Mouse (Mus musculus) cerebellum, postnatal 36 days (tissue): ENCODE data around the gene Acvr1.

Experiments used
- DNase-seq, 2 experiments: peaks; one replicate each; pipeline ENCODE4 v3.0.0; 2021 to 2022; ENCODE audit warnings: mixed read lengths in 2 of 2

The Acvr1 gene

DNA sequence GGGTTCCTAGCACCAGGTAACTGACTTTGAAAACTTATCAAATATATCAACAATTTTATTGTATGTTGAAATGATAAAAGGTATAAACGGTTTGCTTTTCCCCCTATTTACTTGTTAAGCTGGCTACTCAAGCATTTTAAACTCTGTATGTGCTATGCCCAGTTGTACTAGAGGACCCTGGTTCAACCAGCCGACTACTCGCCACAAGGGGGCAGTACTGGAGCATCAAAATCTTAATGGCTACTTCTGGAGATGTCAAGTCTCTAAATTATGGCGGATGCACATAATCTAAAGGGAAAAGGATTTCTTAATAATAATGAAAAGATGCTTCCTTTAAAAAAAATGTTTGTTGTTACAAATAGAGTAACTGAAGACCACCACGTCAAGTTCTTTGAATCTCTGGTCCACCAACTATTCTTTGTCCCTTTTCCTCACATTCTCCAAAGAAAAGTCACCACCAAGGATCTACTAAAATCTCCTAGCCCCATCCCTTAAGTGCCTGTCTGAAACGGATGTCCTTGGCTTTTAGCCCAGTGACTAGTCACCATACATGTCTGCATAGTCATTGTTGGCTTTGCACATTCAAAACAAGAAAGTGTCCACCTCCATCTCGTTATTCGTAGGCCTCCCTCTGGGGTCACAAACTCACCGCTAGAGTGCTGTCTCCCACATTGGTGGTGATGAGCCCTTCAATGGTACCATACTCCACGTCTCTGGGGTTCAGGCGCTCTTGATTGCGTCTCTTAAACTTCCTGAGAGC is 89.8 kb downstream of the Acvr1 start:
- peak; percentile 87 to 94 for DNase-seq

- no peak for DNase-seq
Observed at GRCm38 (mm10) chr2:58475578-58475977, 91.4 kb downstream of the Acvr1 start.

- DNase-seq = no peak
Observed at GRCm38 (mm10) chr2:58470290-58470689, 96.7 kb downstream of the Acvr1 start.

DNA sequence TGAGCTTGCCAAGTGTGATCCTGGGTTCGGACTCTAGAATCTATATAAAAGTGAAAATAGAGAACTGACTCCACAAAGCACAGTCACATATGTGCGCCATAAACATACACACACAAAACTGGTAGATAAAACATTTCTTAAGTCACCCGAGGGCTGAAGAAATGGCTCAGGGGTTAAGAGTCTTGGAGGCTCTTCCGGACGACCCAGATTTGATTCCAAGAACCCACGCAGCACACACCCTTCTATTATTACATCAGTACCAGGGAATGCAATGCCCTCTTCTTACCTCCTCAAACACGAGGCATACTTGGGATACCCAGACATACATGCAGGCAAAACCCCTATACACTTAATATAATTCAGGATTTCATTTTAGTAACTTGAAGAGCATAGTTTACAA is 97.1 kb downstream of the Acvr1 start, which contains the start of gene Gm17409:
Gm17409 (plus strand) TSS at position 301 of the 400 bp plus-strand sequence.
- DNase-seq = no peak

- DNase-seq = peak; percentile 61 to 66
Observed at GRCm38 (mm10) chr2:58458820-58459371, 108.1 kb downstream of the Acvr1 start.

DNA sequence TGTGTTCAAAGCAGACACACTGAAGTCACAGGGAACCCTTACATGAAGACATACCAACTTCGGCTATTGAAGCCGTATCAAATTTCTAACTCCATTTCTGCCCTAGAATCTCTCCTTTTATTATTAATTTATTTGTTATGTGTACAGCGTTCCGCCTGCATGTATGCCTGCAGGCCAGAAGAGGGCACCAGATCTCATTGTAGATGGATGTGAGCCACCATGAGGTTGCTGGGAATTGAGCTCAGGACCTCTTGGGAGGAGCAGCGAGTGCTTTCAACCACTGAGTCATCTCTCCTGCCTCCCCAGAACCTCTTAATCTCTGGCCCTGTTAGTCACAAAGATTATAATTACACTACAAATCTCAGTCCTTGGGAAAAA is 109.5 kb downstream of the Acvr1 start:
- DNase-seq = no peak

DNA sequence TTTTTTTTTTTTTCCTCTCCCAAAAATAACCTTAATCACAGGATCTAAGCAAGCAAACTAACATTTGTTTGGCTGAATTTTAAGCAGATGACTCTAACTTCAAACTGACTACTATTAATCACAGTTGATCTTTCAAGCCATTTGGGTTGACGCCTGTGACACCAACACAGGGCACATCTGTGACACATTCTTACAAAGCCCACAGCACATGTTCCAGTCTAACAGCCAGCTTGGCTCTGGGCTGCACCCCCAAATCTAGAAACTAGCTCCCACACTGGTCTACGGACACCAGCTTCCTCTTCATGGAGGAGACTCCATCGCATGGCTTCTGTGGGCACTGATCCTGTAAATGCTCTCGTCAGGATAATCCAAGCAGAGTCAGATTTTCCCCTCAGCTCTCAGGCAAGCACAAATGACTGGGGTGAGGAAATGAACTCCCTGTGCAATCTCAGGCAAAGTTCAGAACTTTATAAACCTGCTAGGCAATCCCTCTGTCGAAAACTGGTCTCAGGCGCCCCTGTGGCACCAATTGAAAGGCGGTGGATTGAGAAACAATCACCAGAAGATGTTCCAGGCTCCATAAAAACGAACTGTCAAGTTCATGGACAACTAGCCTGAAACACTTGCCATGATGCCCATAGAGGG is 110.0 kb downstream of the Acvr1 start:
- DNase-seq = no peak

DNA sequence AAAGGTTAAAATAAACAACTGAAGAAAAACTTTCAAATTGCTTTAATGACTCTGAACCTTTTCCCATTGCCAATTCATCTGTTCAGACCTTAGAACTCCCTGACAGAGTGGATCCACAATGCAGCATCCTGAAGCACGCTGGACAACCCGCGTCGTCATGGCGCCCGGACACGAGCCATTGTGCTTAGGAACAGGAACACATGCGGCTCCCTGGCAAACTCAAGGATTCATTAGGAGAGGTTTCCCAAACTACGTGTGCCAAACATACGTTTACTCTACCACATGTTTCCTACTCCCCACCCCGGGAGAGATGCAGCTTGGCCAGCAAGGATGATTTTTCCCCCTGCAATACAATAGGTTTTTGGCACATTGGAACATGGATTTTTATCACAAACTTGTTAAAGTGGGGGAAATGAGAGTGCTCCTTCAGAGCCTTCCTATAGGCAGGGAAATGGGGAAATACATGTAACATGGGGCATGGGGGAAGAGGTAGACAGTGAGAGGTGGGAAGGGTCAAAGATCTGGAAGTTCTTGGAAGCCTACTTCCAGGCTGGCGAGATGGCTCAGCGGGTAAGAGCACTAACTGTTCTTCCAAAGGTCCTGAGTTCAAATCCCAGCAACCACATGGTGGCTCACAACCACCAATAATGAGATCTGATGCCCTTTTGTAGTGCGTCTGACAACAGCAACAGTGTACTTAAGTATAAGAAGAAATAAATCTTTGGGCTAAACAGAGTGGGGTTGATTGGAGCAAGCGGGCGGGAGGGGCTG is 112.7 kb downstream of the Acvr1 start:
- DNase-seq = peak in 1 of 2 experiments; percentile 33

DNA sequence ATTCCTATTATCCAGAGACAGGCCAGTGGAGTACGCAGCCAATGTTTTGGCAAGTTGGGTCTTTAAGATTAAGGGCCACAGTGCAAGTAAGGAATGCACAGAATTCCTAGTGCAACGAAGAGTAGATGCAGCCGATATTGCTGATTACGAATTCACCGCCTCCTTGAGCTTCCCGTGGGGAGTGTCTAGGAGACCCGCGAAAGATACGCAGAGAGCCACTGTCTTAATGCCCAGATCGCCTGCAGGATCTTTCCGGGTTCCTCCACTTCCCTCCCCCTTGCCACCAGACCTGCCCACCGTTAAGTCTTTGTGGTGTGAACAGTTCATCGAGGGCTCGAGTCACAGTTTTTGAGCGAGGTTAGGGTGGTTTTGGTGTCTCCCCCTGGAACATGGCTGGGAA is 120.0 kb downstream of the Acvr1 start:
- no peak for DNase-seq

DNA sequence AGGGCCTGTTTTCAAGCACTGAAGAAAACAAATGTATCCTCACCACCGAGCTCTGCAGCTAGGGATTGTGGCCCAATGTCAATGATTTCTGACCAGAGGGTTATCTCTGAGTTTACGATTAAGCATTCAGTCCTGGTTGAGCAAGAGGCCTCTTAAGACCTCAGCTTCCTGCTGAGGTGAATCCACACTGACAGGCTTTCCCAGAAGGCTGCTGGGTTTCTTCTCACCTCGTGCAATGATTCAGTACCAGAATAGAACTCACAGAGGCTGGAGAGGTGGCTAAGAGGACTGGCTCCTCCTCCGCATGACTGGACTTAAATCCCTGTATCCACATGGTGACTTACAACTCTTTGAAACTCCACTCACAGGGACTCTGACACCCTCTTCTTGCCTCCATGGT is 123.8 kb downstream of the Acvr1 start:
- no peak for DNase-seq

GRCm38 (mm10) chr2:58436911-58437310 is 130.0 kb downstream of the Acvr1 start:
- DNase-seq = no peak

GRCm38 (mm10) chr2:58435507-58435906 is 131.4 kb downstream of the Acvr1 start:
- no peak for DNase-seq

DNA sequence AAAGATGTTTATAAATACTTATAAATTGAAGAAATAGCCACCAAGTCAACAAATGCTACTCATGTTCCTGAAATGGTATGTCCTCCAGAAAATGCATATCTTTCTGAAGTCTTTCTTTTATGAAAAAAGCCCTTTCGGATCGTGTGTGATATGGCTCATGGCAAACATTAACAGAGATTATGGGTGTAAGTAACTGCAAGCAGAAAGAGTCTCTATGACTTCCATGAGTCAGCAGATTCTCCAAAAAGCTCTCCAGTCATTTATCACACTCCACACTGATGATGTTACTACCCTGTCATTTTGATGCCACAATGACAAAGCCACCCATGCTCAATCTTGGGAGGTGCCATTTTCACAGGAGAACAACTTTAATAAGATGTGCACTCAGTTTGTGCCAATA is 132.5 kb downstream of the Acvr1 start:
- DNase-seq = no peak

GRCm38 (mm10) chr2:58433317-58433716 is 133.6 kb downstream of the Acvr1 start:
- no peak for DNase-seq

GRCm38 (mm10) chr2:58432211-58432610 is 134.7 kb downstream of the Acvr1 start:
- DNase-seq = no peak

DNA sequence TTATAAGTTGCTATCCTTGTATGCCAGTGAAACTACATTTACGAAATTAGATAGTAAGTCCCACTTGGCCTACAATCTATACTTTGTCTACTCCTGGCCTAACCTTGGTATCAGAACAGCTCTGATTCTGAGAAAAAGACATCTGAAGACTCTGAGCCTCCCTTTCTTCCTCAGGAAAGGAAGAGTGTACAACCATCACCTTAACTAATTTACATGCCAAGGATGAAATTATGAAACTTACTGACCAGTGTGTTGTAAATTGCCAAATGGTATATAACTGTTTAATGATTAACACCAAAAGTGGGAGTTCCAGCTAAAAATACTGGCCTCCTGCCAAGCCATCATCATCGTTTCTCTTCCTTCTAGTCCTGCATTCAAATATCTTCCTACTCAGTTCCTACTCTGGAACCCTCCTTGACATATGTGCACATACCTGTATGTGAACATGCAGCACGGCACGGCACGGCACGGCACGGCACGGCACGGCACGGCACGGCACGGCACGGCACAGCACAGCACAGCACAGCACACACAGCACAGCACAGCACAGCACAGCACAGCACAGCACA is 141.4 kb downstream of the Acvr1 start:
- DNase-seq = no peak

DNA sequence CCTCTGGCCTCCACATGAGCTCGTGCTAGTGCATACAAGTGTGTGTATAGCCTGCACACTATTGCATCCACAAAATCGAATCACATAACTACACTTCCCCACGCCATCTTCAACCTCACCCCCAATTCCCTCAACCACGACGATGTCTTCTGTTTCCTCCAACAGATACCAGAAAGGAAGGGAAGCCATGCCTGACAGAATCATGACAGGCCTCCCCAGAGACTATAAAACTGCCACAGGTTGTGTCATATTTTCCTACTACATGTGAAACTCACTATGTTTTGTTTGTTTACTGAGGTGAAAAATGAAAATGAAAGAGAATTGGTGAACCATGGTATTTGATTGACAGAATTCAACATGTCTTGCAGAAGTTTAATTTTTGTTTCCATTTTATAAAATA is 143.6 kb downstream of the Acvr1 start:
- DNase-seq = no peak

GRCm38 (mm10) chr2:58419571-58419970 is 147.4 kb downstream of the Acvr1 start:
- DNase-seq = no peak

DNA sequence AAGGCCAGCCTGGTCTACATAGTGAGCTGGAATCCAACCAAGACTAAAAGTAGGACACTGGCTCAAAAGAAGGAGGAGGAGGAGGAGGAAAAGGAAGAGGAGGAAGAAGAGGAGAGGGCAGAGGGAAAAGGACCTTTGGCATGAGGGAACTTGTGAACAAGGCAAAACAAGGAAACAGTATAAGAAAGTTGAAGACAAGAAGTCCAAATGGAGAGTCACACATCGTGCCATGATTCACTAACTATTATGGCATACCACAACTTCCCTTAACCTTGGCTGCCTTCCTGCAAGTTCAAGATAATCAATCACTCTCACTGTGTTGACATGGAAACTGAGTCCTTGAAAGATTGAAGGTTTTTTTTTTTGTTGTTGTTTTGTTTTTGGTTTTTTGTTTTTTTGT is 148.8 kb downstream of the Acvr1 start:
- no peak for DNase-seq

GRCm38 (mm10) chr2:58417684-58418083 is 149.3 kb downstream of the Acvr1 start:
- no peak for DNase-seq

- DNase-seq = no peak
Observed at GRCm38 (mm10) chr2:58415037-58415436, 151.9 kb downstream of the Acvr1 start.

- no peak for DNase-seq
Observed at GRCm38 (mm10) chr2:58408926-58409634, 157.9 kb downstream of the Acvr1 start.
